8 mouse cellular contexts compared by ENCODE assay signal in the genomic region with DNA sequence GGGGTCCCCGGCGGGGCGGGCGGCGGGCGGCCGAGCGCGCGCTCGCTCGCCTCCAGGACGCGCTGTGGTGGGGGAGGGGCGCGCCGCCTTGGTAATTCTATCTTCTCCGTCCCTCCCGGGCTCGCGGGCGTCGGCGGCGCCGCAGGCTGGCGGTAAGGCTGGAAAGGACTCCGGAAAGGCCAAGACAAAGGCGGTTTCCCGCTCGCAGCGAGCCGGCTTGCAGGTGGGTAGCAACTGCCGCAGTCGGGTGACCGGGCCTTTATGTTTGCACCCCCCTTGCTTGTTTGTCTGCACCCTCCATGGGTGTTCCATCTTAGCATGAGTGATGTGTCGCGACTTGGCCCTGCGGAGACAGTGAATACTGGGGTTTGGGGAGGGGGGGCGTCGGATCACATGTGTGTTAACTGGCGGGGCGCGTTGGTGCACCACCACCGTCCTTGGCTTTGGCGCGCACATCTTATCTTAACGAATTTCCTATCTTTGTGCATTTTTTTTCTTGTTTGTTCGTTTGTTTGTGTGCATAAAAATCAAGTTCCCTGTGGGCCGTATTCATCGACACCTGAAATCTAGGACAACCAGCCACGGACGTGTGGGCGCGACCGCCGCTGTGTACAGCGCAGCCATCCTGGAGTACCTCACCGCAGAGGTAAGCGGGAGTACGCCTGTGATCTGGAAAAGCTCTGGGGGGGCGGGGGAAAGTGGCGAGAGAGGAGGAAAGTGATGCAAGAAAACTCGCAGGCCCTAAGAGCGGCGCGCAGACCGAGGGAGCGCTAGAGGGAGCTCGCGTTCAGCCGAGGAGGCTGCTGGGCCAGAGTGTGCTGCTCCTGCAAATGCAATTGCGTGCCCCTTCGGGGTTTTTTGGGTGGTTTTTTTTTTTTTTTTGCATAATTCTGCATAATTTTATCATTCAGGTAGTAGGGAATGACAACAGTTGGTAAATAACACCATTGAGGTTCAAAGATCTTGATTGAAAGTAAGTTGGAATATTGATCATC. TPM values are rescaled to one million over a fixed set of nuclear protein-coding genes. Genes with fewer than 3 reads are reported as not detected.
DNase-seq lines count a peak whose midpoint lies in the region; ATAC-seq and TF ChIP-seq lines count a peak whose summit lies in the region.

No protein-coding gene starts in this region.

- TF ChIP-seq POLR2A in cerebellum, adult 2 months (IDR thresholded peaks at IDR 0.05; ENCODE audit: borderline replicate concordance, insufficient read depth, low read length): peak; percentile 56
- TF ChIP-seq POLR2A in thymus, adult 2 months (IDR thresholded peaks at IDR 0.05; ENCODE audit: control insufficient read depth, extremely low read depth, insufficient read depth, low read length, poor library complexity): no peak

- peak; percentile 82 for TF ChIP-seq CTCF in cerebellum, adult 2 months (IDR thresholded peaks at IDR 0.05; ENCODE audit: borderline replicate concordance, insufficient read depth, low read depth, low read length)
- TF ChIP-seq CTCF in forebrain, postnatal 0 days (IDR thresholded peaks at IDR 0.05; ENCODE audit: low read depth): peak; percentile 89
- peak; percentile 78 for TF ChIP-seq CTCF in thymus, adult 2 months (IDR thresholded peaks at IDR 0.05; ENCODE audit: borderline replicate concordance, control insufficient read depth, extremely low read depth, insufficient read depth, low read length, poor library complexity)

- H3K27ac ChIP-seq in cerebellum, adult 2 months (ENCODE audit: insufficient read depth, low read length): peak overlapping the region; percentile 91
- H3K27ac ChIP-seq in forebrain, postnatal 0 days (ENCODE audit: low read depth, low read length): peak overlapping the region; percentile 96
- H3K27ac ChIP-seq in lung, embryonic 15.5 days: peak overlapping the region; percentile 98
- H3K27ac ChIP-seq in thymus, adult 2 months (ENCODE audit: control insufficient read depth, insufficient read depth, low read length): peak overlapping the region; percentile 67

- WGBS in cerebellum, adult 2 months: under 1% methylated on average over 71 of the region's 74 CpGs
- WGBS in forebrain, postnatal 0 days: under 1% methylated on average over 67 of the region's 74 CpGs
- under 1% methylated on average over 73 of the region's 74 CpGs for WGBS in lung, embryonic 15.5 days
- under 1% methylated on average over 74 of the region's 74 CpGs for WGBS in thymus, adult 2 months

- intact Hi-C loops in heart, postnatal 36 days (cut with DNase I): loop anchor here (1.0 to 5.0 kb wide), 5 partner anchors 59 to 662 kb away; a partner anchor contains a TSS

- peak; percentile 62 for ATAC-seq in forebrain, postnatal 0 days
- peak; percentile 36 for ATAC-seq in lung, embryonic 15.5 days (ENCODE audit: borderline replicate concordance, extremely low read depth, low FRiP score, low TSS enrichment)

- peak; percentile 80 for DNase-seq in MN1 (ENCODE audit: low spot score)
- peak; percentile 90 to 91 for DNase-seq in cerebellum, adult 2 months
- peak; percentile 96 for DNase-seq in forebrain, postnatal 0 days
- peak; percentile 83 to 89 for DNase-seq in heart, postnatal 36 days
- peak; percentile 62 to 83 for DNase-seq in layer of hippocampus, adult 8-10 months (ENCODE audit: low spot score in 2 of 2)
- DNase-seq in ovary, adult 18-20 months (ENCODE audit: low spot score): peak; percentile 71
- DNase-seq in thymus, adult 2 months: peak; percentile 87

- peaks cover 9% of the 10 kb centered on the region; the same call in 1 of the 2 replicates for H3K4me1 ChIP-seq in cerebellum, adult 2 months (ENCODE audit: control insufficient read depth, insufficient read depth, low read length)
- H3K4me1 ChIP-seq in forebrain, postnatal 0 days (ENCODE audit: insufficient read depth): peaks cover 5% of the 10 kb centered on the region
- H3K4me1 ChIP-seq in lung, embryonic 15.5 days: peaks cover 28% of the 10 kb centered on the region
- peaks cover 4% of the 10 kb centered on the region; the same call in 1 of the 2 replicates for H3K4me1 ChIP-seq in thymus, adult 2 months (replicated peaks; ENCODE audit: control insufficient read depth, insufficient read depth, low read length)

- peak overlapping the region; percentile 89 for H3K9ac ChIP-seq in forebrain, postnatal 0 days
- H3K9ac ChIP-seq in lung, embryonic 15.5 days: peak overlapping the region; percentile 94

- H3K27me3 ChIP-seq in cerebellum, adult 2 months (ENCODE audit: control insufficient read depth, insufficient read depth, low read length): no peaks in the 10 kb centered on the region
- no peaks in the 10 kb centered on the region for H3K27me3 ChIP-seq in forebrain, postnatal 0 days (ENCODE audit: insufficient read depth, low read length)
- no peaks in the 10 kb centered on the region for H3K27me3 ChIP-seq in lung, embryonic 15.5 days
- no peaks in the 10 kb centered on the region for H3K27me3 ChIP-seq in thymus, adult 2 months (ENCODE audit: control insufficient read depth, insufficient read depth, low read length)

- H3K4me2 ChIP-seq in forebrain, postnatal 0 days (ENCODE audit: low read depth): peak overlapping the region; percentile 55
- peak overlapping the region; percentile 48 for H3K4me2 ChIP-seq in lung, embryonic 15.5 days

- no peaks in the 10 kb centered on the region for H3K9me3 ChIP-seq in forebrain, postnatal 0 days (ENCODE audit: low read length)
- H3K9me3 ChIP-seq in lung, embryonic 15.5 days: no peaks in the 10 kb centered on the region

- no peaks in the 10 kb centered on the region for H3K36me3 ChIP-seq in forebrain, postnatal 0 days (ENCODE audit: insufficient read depth)
- 0 out of 2 replicates have a peak, but pooled peaks cover 4% of the 10 kb centered on the region for H3K36me3 ChIP-seq in lung, embryonic 15.5 days
- H3K36me3 ChIP-seq in thymus, adult 2 months (ENCODE audit: control insufficient read depth, insufficient read depth, low read length): no peaks in the 10 kb centered on the region

- H3K4me3 ChIP-seq in cerebellum, adult 2 months (replicated peaks; ENCODE audit: insufficient read depth, low read depth, low read length): peak overlapping the region; percentile 94
- H3K4me3 ChIP-seq in forebrain, postnatal 0 days (ENCODE audit: low read depth, low read length): peak overlapping the region; percentile 80
- peak overlapping the region; percentile 87 for H3K4me3 ChIP-seq in lung, embryonic 15.5 days
- peak overlapping the region; percentile 98 for H3K4me3 ChIP-seq in thymus, adult 2 months (ENCODE audit: control insufficient read depth, insufficient read depth, low read length)

RNA-seq across cellular contexts. Expression of a gene that starts 1.0 kb away (rescaled TPM):
- 409 and 430 TPM in 2 replicates for polyA plus RNA-seq in cerebellum, adult 2 months (2012; rRNA removed)
- total RNA-seq in forebrain, postnatal 0 days (2014; rRNA removed): 485 and 592 TPM in 2 replicates
- polyA plus RNA-seq in forebrain, postnatal 0 days (2015; fragmentation: Nextera tagmentation; extraction: Ambion mirVana): 728 and 896 TPM in 2 replicates
- 10 to 100 TPM; 60.4 to 61.0 TPM for total RNA-seq in heart, postnatal 36 days (2021)
- 100 to 1,000 TPM; 138 to 151 (median 148) TPM for total RNA-seq in layer of hippocampus, adult 8-10 months (2022)
- polyA plus RNA-seq in lung, embryonic 15.5 days (2015; fragmentation: Nextera tagmentation; extraction: Ambion mirVana): 2,195 and 2,315 TPM in 2 replicates
- polyA plus RNA-seq in thymus, adult 2 months (2012; rRNA removed): 2,509 and 3,151 TPM in 2 replicates

RNA-seq across cellular contexts. Expression of a gene that starts 2.2 kb away (rescaled TPM):
- 25.6 and 27.4 TPM in 2 replicates for polyA plus RNA-seq in cerebellum, adult 2 months (2012; rRNA removed)
- total RNA-seq in forebrain, postnatal 0 days (2014; rRNA removed): 16.5 and 19.2 TPM in 2 replicates
- 6.5 and 14.9 TPM in 2 replicates for polyA plus RNA-seq in forebrain, postnatal 0 days (2015; fragmentation: Nextera tagmentation; extraction: Ambion mirVana)
- total RNA-seq in heart, postnatal 36 days (2021): 1 to 10 TPM; 8.4 to 8.8 TPM
- total RNA-seq in layer of hippocampus, adult 8-10 months (2022): 10 to 100 TPM; 52.0 to 55.0 (median 53.3) TPM
- polyA plus RNA-seq in lung, embryonic 15.5 days (2015; fragmentation: Nextera tagmentation; extraction: Ambion mirVana): 10.3 and 10.8 TPM in 2 replicates
- polyA plus RNA-seq in thymus, adult 2 months (2012; rRNA removed): 2.8 and 2.9 TPM in 2 replicates

RNA-seq across cellular contexts. Expression of a gene that starts 53.0 kb away (rescaled TPM):
- polyA plus RNA-seq in cerebellum, adult 2 months (2012; rRNA removed): 92.8 and 95.0 TPM in 2 replicates
- 105 and 116 TPM in 2 replicates for total RNA-seq in forebrain, postnatal 0 days (2014; rRNA removed)
- polyA plus RNA-seq in forebrain, postnatal 0 days (2015; fragmentation: Nextera tagmentation; extraction: Ambion mirVana): 112 and 123 TPM in 2 replicates
- total RNA-seq in heart, postnatal 36 days (2021): 10 to 100 TPM; 91.1 to 93.8 TPM
- total RNA-seq in layer of hippocampus, adult 8-10 months (2022): 10 to 100 TPM; 60.2 to 72.0 (median 65.2) TPM
- polyA plus RNA-seq in lung, embryonic 15.5 days (2015; fragmentation: Nextera tagmentation; extraction: Ambion mirVana): 104 and 110 TPM in 2 replicates
- 39.0 and 45.9 TPM in 2 replicates for polyA plus RNA-seq in thymus, adult 2 months (2012; rRNA removed)

Comparison
In these comparisons a context has a peak if more than half of its experiments do, and no peak if none do; other contexts are left out.
1. Peak in every context shown above with its lines: DNase-seq, ATAC-seq, H3K4me3 ChIP-seq and H3K27ac ChIP-seq.